Mouse (Mus musculus): ENCODE measurements at regions not wholly inside any gene's neighbourhood (a gene's known extent, or its start where the extent isn't known, plus 50 kb on each side); places are given as distances from the start of the nearest gene placed in this dataset.

- no peak for TF ChIP-seq POLR2A (IDR thresholded peaks at IDR 0.05; ENCODE audit: borderline replicate concordance, extremely low read depth, low read depth, low read length)
- no peak for TF ChIP-seq CTCF (IDR thresholded peaks at IDR 0.05; ENCODE audit: insufficient read depth, low read length)
These were observed 91.9 kb downstream of the Rpl14 start for GRCm38 (mm10) chr9:120663181-120663580.
